Mouse (Mus musculus): Measurements from ENCODE around the gene Agfg1.

The Agfg1 gene

DNA sequence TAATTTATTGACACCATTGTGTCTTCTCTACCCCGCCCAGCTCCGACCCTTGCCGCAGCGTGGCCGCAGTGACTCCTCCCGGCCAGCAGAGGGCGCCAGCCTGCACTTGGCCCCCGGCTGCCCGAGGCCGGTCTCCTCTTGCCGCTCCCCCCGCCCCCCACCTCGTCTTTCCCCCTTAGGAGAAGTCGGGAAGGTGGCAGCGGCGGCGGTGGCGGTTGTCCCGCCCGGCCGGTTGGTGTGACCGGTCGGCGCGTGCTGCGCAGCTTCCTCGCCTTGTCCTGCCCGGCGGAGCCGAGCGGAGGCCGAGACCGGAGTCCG lies at the start of gene Agfg1:
Agfg1 (plus strand) TSS at position 188 of the 318 bp plus-strand sequence.
- in situ Hi-C loops (cut with MboI; ENCODE audit: low pct_unique_long_range_greater_than_20kb in 1 of 2, low sequenced_read_pairs in 2 of 2, unreplicated experiment in 1 of 2) = no loop called here

DNA sequence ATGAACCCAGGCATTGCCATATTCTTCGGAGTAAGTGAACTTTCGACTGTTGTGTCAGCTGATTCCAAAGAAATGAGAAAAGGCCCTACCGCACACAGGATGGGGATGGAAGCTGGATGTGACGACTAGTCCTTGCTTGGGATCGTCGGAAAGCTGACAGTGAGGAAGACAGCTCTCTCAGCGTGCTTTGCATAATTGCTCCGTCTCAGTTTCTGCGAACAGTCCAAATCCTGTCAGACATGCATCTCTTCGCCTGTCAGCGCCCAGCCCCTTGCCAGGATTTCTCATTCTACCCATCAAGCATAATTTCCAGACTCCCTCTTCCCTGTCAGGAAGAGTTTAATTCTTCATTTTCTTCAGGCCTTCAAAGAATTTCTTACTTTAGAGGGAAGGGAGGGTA lies 48.2 kb upstream of the Agfg1 start:
- in situ Hi-C loops (cut with MboI; ENCODE audit: low pct_unique_long_range_greater_than_20kb in 1 of 2, low sequenced_read_pairs in 2 of 2, unreplicated experiment in 1 of 2) = loop anchor here in 1 of 2 experiments (5.0 to 25.0 kb wide), 2 partner anchors 271 to 396 kb away; partner anchors contain the start of gene Krtap28-13

DNA sequence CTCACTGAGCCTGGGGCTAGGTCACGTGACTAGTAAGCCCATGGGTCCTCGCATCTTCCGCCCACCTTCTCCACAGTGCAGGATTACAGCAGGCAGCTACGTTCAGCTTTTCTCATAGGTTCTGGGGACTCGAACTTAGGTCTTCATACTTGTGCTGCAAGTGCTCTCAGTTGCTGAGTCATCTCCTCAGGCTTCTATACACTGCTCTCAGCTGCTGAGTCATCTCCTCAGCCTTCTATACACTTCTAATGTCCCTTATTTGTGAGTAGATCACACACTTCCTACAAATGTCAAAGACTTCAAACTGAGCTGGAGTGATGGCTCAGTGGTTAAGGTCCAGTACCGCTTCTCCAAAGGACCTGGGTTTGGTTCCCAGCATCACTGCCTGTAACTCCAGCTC lies 47.0 kb upstream of the Agfg1 start:
- in situ Hi-C loops (cut with MboI; ENCODE audit: low pct_unique_long_range_greater_than_20kb in 1 of 2, low sequenced_read_pairs in 2 of 2, unreplicated experiment in 1 of 2) = loop anchor here in 1 of 2 experiments (5.0 to 25.0 kb wide), 2 partner anchors 270 to 395 kb away; partner anchors contain the start of gene Krtap28-13

DNA sequence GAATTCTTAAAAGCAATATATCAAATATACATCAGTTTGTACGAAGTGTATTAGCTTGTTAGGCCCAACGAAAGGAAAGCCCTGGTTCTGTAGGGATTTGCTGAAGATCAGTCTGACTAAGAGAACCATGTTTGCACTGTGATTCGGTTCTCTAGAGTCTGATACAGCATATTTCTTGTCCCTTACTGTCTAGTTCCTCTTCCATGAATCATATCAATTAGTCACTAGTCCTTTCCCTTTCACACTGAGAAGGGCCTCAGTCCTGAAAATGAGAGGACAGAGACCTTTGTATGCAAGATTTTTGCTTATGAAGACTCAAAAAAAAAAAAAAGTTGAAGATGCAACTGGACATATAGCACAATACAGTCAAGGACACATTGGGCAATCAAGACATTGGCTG lies 46.2 kb upstream of the Agfg1 start:
- in situ Hi-C loops (cut with MboI; ENCODE audit: low pct_unique_long_range_greater_than_20kb in 1 of 2, low sequenced_read_pairs in 2 of 2, unreplicated experiment in 1 of 2) = loop anchor here in 1 of 2 experiments (5.0 to 25.0 kb wide), 2 partner anchors 269 to 394 kb away; partner anchors contain the start of gene Krtap28-13

DNA sequence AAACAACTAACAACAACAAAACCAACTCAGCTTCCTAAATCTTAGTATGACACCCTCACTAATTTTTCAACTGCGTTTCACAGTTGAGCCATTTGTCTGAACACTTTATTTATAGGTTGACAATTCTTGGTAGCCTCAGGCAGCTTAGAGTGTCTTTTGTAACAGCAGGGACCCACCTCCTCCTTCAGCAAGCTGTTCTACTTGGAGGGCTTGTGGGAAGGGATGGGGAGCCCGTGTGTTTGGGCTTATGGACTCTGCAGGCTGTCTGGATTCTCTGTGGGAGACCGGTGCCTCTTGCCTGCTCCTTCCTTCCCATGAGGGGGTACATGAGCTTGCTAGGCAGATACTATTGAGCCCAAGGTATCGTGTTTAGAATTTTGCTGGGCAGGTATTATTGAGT lies 45.3 kb upstream of the Agfg1 start:
- in situ Hi-C loops (cut with MboI; ENCODE audit: low pct_unique_long_range_greater_than_20kb in 1 of 2, low sequenced_read_pairs in 2 of 2, unreplicated experiment in 1 of 2) = loop anchor here in 1 of 2 experiments (5.0 to 25.0 kb wide), 2 partner anchors 268 to 393 kb away; partner anchors contain the start of gene Krtap28-13

DNA sequence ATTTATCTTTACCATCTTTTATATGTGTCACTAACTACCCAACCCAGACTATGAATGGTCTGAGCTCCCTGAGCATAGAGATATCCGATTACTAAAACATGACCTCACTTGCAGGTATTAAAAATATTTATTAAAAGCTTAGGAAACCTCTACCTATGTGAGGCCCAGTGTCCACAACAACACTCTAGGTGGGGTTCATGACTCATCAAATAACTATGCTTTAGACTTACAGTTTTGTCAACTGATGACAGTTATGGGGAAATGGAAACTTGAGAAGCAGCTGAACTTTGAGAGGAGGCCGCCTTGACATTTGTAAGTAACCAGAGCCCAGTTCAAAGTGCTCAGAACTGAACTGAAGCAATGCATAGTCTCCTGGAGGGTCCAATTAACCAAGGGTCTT lies 44.1 kb upstream of the Agfg1 start:
- in situ Hi-C loops (cut with MboI; ENCODE audit: low pct_unique_long_range_greater_than_20kb in 1 of 2, low sequenced_read_pairs in 2 of 2, unreplicated experiment in 1 of 2) = loop anchor here in 1 of 2 experiments (25.0 kb wide), 1 partner anchor 392 kb away; no protein-coding TSS in a partner anchor

DNA sequence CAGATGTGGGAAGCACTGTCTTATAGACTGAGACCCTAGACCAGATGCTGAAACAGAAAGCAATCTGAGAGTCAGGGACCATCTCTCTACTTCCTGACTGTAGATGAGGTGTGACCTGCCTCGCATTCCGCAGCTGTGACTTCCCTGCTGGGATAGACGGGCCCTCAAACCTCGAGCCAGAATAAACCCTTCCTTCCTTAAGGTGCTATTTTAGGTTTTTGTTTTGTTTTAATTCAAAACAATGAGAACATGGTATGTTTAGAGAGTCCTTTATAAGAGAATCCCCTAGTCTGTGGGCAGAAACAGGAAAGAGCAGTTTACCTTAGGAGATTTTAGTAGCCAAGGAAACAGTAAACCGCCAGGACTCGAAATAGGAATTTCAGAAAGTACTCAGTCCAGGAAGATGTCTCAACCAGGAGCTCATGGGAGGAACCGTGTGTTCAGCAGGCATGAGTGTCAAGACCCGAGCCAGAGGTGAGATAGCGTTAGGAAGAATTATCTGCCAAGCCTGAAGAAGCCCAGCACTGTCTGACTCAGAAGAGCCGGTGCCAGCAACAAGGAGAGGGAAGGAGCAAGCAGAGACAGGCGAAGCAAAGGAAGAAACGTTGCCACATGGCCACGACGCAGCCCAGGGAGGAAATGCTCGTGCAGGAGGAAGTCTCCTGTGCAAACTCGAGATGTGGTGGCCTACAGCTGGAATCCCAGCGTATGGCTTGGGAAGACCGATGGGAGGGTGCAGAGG lies 43.4 kb upstream of the Agfg1 start:
- in situ Hi-C loops (cut with MboI; ENCODE audit: low pct_unique_long_range_greater_than_20kb in 1 of 2, low sequenced_read_pairs in 2 of 2, unreplicated experiment in 1 of 2) = loop anchor here in 1 of 2 experiments (25.0 kb wide), 1 partner anchor 391 kb away; no protein-coding TSS in a partner anchor

DNA sequence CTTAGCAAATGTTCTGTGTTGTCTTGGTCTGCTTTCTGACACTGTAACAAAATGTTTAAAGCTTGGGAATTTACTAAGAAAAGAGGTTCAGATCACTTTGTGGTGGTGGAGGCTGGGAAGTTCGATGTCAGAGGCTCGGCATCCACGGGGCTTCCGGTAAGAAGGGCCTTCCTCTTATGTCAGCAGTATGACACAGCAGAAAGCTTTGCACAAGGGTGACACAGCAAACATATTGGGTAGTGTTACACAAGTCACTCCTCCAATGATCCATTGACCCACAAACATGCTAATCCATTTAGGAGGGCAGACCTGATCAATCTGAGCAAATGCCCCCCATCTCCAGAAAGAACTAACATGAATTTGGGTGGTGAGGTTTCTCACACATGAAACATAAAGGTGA lies 42.2 kb upstream of the Agfg1 start:
- in situ Hi-C loops (cut with MboI; ENCODE audit: low pct_unique_long_range_greater_than_20kb in 1 of 2, low sequenced_read_pairs in 2 of 2, unreplicated experiment in 1 of 2) = loop anchor here in 1 of 2 experiments (25.0 kb wide), 1 partner anchor 390 kb away; no protein-coding TSS in a partner anchor

DNA sequence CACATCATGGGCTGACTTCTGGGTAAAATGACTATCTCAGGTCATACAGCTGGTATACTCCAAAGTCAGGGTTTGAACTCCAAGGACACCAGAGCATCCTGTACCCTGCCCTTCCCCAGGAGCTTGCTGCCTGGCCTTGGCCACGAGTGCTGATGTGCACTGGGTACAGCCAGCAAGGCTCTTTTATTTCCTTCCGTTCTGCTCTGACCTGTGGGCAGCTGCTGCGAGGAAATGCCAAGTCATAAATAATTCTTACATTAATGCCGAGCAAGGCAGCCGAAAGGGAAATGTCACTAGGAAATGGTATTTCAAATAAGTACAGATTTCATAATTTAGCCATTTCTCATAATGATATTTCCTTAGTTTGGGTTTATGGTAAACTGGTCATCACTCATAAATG lies 41.0 kb upstream of the Agfg1 start:
- in situ Hi-C loops (cut with MboI; ENCODE audit: low pct_unique_long_range_greater_than_20kb in 1 of 2, low sequenced_read_pairs in 2 of 2, unreplicated experiment in 1 of 2) = loop anchor here in 1 of 2 experiments (25.0 kb wide), 1 partner anchor 389 kb away; no protein-coding TSS in a partner anchor

DNA sequence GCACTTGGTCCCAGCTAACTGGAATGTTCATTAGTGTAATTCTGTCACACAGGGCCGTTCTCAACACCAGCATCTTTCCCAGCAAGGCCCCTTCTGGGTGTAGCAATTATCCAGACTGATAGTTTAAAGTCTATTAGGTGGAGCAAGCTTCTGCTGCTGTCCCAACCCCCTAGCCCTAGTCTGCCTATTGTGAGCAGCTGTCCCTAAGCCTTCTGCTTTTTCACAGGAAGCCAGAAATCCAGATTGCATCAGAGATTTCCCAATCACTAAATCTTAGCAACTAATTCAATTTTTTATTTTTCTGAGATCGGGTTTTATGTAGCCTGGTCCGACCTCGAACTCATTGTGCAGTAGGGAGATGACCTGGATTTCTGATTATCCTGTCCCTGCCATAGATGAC lies 40.4 kb upstream of the Agfg1 start:
- in situ Hi-C loops (cut with MboI; ENCODE audit: low pct_unique_long_range_greater_than_20kb in 1 of 2, low sequenced_read_pairs in 2 of 2, unreplicated experiment in 1 of 2) = loop anchor here in 1 of 2 experiments (25.0 kb wide), 1 partner anchor 388 kb away; no protein-coding TSS in a partner anchor

DNA sequence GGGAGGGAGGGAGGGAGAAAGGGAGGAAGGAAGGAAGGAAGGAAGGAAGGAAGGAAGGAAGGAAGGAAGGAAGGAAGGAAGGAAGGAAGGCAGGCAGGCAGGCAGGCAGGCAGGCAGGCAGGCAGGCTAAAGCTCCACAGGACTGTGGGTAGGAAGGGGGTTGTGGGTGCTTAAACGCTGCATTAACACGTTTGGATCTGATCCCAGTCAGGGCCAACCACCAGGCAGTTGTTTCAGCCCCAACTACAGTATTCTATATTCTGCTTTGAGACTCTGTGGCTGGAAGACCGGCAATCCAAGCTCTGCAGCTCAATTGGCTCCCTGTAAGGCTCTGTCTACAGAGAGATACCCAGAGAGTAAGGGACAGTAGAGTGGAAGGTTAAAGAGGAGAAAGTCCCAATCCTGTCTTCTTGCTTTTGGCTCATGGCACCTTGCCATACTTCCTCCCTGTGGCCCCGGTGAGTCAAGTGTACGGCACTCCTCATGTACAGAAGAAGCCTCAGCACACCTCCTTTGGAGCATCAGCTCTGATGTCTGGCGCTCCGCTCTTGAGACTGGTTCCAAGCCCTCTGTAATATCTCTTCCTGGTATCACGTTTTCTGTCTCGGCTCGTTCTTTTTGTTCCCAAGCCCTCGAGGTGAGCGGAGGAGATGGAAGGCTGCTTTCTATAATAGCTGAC lies 38.0 kb upstream of the Agfg1 start:
- in situ Hi-C loops (cut with MboI; ENCODE audit: low pct_unique_long_range_greater_than_20kb in 1 of 2, low sequenced_read_pairs in 2 of 2, unreplicated experiment in 1 of 2) = loop anchor here (10.0 kb wide), 1 partner anchor 174 kb away; no protein-coding TSS in a partner anchor

DNA sequence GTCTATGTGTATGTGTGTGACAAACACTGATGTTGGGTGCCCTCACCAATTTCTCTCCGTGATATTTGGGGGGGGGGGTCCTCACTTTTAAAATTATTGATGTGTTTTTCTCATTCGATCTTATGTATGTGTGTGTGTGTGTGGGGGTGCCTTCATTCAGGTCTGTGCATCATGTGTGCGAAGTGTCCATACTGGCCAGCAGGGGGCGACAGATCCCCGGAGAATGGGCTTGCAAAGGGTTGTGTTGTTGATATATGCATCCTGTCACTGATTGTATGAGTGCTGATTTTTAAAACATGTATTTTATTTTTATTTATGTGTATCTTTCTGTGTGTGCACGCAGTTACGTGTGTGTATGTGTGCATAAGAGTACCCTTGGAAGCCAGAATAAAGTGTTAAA lies 35.7 kb upstream of the Agfg1 start:
- in situ Hi-C loops (cut with MboI; ENCODE audit: low pct_unique_long_range_greater_than_20kb in 1 of 2, low sequenced_read_pairs in 2 of 2, unreplicated experiment in 1 of 2) = loop anchor here (10.0 kb wide), 1 partner anchor 171 kb away; no protein-coding TSS in a partner anchor

DNA sequence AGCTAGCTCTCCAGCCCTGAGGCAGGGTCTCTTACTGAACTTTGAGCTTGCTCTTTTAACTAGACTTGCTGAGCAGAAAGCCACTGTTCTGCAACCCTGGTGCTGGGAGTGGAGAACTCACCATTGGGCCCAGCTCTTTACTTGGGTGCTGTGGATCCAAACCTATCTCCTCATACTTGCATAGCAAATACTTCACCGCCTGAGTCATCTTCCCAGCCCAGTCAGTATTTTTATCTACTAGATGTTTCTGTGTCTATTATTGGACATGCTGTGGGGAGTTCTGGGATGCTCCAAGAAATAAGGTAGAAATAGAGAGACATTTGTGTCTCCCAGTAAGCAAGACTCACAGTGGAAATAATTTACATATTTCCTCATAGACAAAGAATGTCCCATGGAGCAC lies 35.2 kb upstream of the Agfg1 start:
- in situ Hi-C loops (cut with MboI; ENCODE audit: low pct_unique_long_range_greater_than_20kb in 1 of 2, low sequenced_read_pairs in 2 of 2, unreplicated experiment in 1 of 2) = loop anchor here (10.0 kb wide), 1 partner anchor 171 kb away; no protein-coding TSS in a partner anchor

DNA sequence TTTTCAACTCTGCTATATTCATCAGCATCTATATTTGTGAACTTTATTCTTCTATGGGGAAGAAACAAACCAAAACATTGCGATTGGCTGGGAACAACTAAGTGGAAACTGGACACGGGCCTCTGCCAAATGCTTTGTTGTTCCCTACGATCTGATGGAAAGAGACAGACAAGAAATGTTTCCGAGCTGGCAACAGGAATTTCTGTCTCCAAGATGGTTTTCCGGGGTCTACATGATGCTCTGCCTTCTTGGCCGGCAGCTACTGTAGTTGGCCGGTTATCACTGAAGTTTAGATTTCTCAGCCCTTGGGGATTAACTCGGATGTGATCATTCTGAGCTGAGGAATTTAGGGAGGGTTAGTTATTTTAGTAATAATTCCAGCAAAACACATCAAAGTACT lies 32.9 kb upstream of the Agfg1 start:
- in situ Hi-C loops (cut with MboI; ENCODE audit: low pct_unique_long_range_greater_than_20kb in 1 of 2, low sequenced_read_pairs in 2 of 2, unreplicated experiment in 1 of 2) = loop anchor here (10.0 kb wide), 1 partner anchor 168 kb away; no protein-coding TSS in a partner anchor

DNA sequence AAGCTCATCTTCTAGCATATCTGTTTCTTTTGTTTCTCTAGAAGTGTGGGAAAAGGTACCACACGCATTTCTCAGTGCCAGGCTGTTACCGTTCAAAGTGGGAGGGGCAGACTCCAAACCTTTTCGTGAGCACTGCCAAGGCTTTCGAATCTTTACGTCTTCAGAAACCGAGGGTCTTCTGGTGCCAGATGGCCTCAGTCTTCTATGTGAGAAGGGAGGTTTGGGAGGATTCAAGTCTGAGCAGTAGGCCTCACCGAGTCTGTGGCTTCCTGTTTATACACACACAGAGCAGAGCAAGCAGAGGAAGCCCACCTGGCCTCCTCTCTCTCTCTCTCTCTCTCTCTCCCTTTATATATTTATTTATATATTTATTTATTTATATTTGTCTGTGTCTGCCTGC lies 32.1 kb upstream of the Agfg1 start:
- in situ Hi-C loops (cut with MboI; ENCODE audit: low pct_unique_long_range_greater_than_20kb in 1 of 2, low sequenced_read_pairs in 2 of 2, unreplicated experiment in 1 of 2) = loop anchor here (10.0 kb wide), 1 partner anchor 168 kb away; no protein-coding TSS in a partner anchor

DNA sequence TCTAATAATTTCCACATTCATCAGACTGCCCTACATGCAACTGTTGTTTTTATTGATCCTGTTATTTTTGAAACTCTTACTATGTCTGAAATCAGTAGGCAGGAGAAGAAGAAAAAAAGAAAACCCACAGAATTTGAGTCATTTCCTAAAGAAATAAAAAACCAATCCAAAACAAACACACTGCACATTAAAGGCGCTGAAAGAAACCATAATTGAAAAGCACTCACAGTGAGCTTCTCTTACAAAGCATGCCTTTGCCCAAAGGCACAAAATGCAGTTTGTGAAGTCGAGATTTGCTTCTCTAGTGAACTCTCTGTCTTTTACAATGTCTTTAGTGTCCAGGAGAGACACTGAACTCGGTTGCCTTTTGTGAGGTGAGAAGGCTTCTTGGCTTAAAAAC lies 30.7 kb upstream of the Agfg1 start:
- in situ Hi-C loops (cut with MboI; ENCODE audit: low pct_unique_long_range_greater_than_20kb in 1 of 2, low sequenced_read_pairs in 2 of 2, unreplicated experiment in 1 of 2) = loop anchor here (10.0 kb wide), 1 partner anchor 166 kb away; no protein-coding TSS in a partner anchor

DNA sequence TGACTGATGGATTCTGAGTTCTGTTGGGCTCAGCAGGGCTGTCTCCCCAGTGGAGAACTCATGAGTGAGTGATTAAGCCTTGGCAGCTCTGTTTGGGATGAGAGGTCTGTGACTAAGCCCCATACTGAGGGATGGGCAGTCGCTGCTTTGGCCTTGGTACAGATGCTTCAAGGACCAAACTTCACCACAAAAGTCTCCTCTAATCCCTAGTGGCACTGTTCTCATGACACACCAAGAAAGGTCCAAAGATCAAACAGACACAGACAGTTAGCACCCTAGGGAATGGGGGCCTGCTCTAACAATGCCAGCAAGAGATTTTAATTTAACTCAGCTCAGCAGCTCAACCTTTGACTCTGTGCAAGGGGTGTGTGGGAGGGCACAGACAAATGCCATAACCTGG lies 27.5 kb upstream of the Agfg1 start:
- in situ Hi-C loops (cut with MboI; ENCODE audit: low pct_unique_long_range_greater_than_20kb in 1 of 2, low sequenced_read_pairs in 2 of 2, unreplicated experiment in 1 of 2) = no loop called here

DNA sequence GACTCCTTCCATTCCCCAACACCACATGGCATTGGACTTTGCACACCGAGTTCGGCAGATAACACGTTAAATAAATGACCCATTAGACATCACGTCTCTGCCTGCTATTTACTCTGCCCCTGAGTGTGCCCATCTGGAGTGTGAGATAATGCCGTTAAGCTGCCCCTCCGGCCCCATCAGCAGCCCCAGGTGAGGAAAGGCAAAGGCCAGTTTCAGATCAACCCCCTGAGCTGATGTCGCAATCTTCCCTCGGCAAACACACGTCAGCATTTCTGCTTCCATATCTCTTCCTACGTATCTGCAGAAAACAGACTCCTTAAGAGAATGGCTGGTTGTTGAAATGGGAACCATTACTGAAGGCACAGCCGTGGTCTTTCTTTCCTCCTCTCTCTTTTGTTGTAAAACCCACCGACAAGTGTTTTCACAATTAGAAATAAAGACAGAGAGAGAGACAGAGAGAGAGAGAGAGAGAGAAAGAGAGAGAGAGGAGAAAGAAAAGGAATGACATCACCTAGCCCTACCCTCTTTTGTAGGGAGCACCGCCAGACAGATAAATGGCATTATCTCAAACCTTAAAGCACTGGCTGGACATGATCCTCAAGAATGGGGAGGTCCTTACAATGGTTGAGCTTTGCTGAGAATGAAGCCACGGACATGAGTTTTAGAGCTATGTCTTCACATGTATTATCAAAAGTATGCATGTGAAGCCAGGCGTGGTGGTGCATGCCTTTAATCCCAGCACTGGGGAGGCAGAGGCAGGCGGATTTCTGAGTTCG lies 23.2 kb upstream of the Agfg1 start:
- in situ Hi-C loops (cut with MboI; ENCODE audit: low pct_unique_long_range_greater_than_20kb in 1 of 2, low sequenced_read_pairs in 2 of 2, unreplicated experiment in 1 of 2) = no loop called here
